Mouse (Mus musculus) embryonic facial prominence, embryonic 11.5 days (tissue): ENCODE measurements around the gene Olfr322. TPM values are rescaled to one million over a fixed set of nuclear protein-coding genes. Genes with fewer than 3 reads are reported as not detected.
"Not testable (repeated sequence)": the region's sequence is repeated elsewhere in the genome, so short reads cannot be mapped to it uniquely, and the experiment has no call there.

Source experiments
- ATAC-seq: fragments of 200-750 bp; cut with Nextera tagmentation; replicated peaks from 2 replicates; pipeline ENCODE4 v1.8.0; 2017; ENCODE audit warnings: low read depth; ENCODE audit not compliant: insufficient number of reproducible peaks, low FRiP score, low TSS enrichment
- DNase-seq: peaks from one replicate; pipeline ENCODE4 v3.0.0-alpha.2; 2015; ENCODE audit warnings: low spot score
- H3K27ac ChIP-seq: fragments of 300-500 bp; sonication (generic); replicated peaks from 2 replicates; pipeline ENCODE4 v1.5.1; 2014; ENCODE audit warnings: mild to moderate bottlenecking, low read depth, low read length, control low read depth
- H3K27me3 ChIP-seq: fragments of 300-500 bp; sonication (generic); 2 replicates; pipeline ENCODE4 v1.6.1; 2014; ENCODE audit warnings: mild to moderate bottlenecking, low read length, moderate library complexity, mixed read lengths; ENCODE audit not compliant: control insufficient read depth, insufficient read depth
- H3K36me3 ChIP-seq: fragments of 300-500 bp; sonication (generic); replicated peaks from 2 replicates; pipeline ENCODE4 v1.6.1; 2014; ENCODE audit warnings: low read depth, mild to moderate bottlenecking, low read length, moderate library complexity, mixed read lengths; ENCODE audit not compliant: control insufficient read depth, insufficient read depth
- H3K4me1 ChIP-seq: fragments of 300-500 bp; sonication (generic); 2 replicates; pipeline ENCODE4 v1.6.1; 2014; ENCODE audit warnings: low read length, mixed read lengths; ENCODE audit not compliant: control insufficient read depth, insufficient read depth
- H3K4me2 ChIP-seq: fragments of 300-500 bp; sonication (generic); 2 replicates; pipeline ENCODE4 v1.6.1; 2014; ENCODE audit warnings: low read depth, mild to moderate bottlenecking, control low read depth, low read length, moderate library complexity
- H3K4me3 ChIP-seq: fragments of 300-500 bp; sonication (generic); 2 replicates; pipeline ENCODE4 v1.5.1; 2014; ENCODE audit warnings: low read depth, low read length, control low read depth
- H3K9ac ChIP-seq: fragments of 300-500 bp; sonication (generic); replicated peaks from 2 replicates; pipeline ENCODE4 v1.6.1; 2014; ENCODE audit warnings: mild to moderate bottlenecking, control low read depth, low read length
- H3K9me3 ChIP-seq: fragments of 300-500 bp; sonication (generic); replicated peaks from 2 replicates; pipeline ENCODE4 v1.6.1; 2016; ENCODE audit warnings: mild to moderate bottlenecking, low read length, inconsistent platforms, mixed read lengths; ENCODE audit not compliant: control insufficient read depth
- WGBS: fragments of 180-500 bp; shearing (Covaris S2); extraction: QIAGEN DNeasy Blood & Tissue Kit; methylation state at CpG from one replicate; pipeline ENCODE4 v1.1.7; 2014; 5-methylcytosine and 5-hydroxymethylcytosine counted together
- polyA plus RNA-seq: library from polyadenylated mRNA; unstranded; fragments of >200 nt; fragmentation: Nextera tagmentation; extraction: Ambion mirVana; gene quantifications from 2 replicates; pipeline ENCODE4 v1.2.1, GENCODE M21; 2014

Gene Olfr322
- polyA plus RNA-seq, 1 experiment from 2014 or later = not detected

DNA sequence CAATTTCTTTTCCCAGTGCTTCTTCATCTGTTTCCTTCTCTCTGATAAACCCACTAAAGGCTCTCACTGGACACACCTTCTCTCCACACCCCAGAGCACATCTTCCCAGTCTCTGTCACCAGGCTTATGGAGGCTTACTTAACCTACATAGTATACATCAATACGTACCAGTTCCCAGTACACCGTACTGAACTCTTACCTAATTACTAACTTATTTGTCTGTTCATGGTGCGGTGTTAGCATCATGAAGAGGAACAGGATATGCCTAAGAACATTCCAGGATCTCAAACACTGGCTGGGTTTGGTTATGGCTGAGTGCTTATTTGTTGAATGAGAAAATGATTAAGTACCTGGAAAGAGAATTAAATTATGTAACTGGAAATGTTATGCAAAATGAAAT is 3.4 kb upstream of the Olfr322 start:
- ATAC-seq = no peak
- no peaks in the 10 kb centered on the region for H3K36me3 ChIP-seq
- no peaks in the 10 kb centered on the region for H3K4me1 ChIP-seq
- H3K4me2 ChIP-seq = no peak overlapping the region
- no peak overlapping the region for H3K27ac ChIP-seq
- H3K9ac ChIP-seq = no peak overlapping the region
- H3K9me3 ChIP-seq = no peaks in the 10 kb centered on the region
- H3K27me3 ChIP-seq = no peaks in the 10 kb centered on the region
- 88% methylated on average over 3 of the region's 3 CpGs for WGBS
- no peak overlapping the region for H3K4me3 ChIP-seq
- no peak for DNase-seq

DNA sequence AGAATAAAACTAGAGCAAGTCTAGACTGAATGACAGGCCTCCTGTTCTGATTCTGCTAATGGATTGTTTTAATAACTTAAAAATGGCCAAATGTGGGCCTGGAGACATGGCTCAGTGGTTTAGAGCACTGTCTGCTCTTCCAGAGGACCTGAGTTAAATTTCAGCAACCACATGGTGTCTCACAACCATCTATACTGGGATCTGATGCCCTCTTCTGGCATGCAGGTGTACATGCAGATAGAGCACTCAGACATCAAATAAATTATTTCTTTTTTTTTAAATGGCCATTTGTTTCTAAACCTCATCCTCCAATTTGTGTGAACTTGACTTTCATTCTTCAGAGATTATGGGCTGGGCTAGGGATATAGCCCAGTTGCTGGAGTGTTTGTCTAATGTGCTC is 10.7 kb downstream of the Olfr322 start:
- Histone ChIP-seq H3K27me3 (no peaks in the 10 kb centered on the region), H3K27ac (no peak overlapping the region), H3K36me3 (no peaks in the 10 kb centered on the region), H3K4me2 (no peak overlapping the region), H3K9me3 (no peaks in the 10 kb centered on the region), H3K4me1 (no peaks in the 10 kb centered on the region), H3K4me3 (no peak overlapping the region), H3K9ac (no peak overlapping the region)
- ATAC-seq (no peak), DNase-seq (no peak)

DNA sequence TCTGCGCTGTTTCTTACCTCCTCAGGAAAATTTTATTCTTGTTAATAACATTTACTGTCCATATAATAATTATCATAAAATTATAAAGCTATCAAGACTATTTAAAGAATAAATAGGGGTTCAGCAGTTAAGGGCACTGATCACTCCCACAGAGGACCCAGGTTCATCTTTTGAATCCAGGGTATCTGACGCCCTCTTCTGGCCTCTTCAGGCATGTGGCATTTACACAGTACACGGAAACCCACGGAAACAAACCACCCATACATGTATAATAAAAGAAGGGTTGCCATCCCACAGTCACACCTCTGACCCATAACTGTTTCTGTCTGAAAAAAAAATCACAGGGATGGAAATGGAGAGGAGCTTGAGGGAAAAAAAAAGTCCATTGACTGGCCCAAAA is 13.2 kb downstream of the Olfr322 start:
- Histone ChIP-seq H3K27me3 (no peaks in the 10 kb centered on the region), H3K4me3 (no peak overlapping the region), H3K9me3 (no peaks in the 10 kb centered on the region), H3K36me3 (no peaks in the 10 kb centered on the region), H3K4me1 (no peaks in the 10 kb centered on the region), H3K4me2 (no peak overlapping the region), H3K9ac (no peak overlapping the region), H3K27ac (no peak overlapping the region)
- ATAC-seq (no peak), DNase-seq (no peak)
- WGBS = 61% methylated on average over 4 of the region's 4 CpGs

DNA sequence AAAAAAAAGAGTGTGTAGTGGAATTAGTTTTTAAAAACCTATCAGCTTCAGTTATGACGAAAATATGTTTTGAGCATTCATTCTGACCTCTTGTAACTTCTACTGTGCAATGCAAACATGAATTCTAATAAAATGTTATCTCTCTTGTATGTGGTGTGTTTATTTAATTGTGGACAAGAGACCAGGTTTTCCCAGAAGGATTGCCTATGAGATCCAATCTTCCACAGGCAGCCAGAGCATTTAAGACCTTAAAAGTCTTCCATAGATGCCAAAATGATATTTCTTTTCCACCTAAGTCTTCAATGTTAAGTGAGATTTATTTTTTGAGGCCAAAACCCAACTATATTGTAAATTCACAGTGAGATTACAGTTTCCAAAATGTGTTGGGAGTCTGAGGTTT is 22.2 kb downstream of the Olfr322 start, which contains the start of gene Olfr320:
TSS of gene Olfr320 (plus strand) at position 301 of the 400 bp plus-strand sequence.
- H3K27ac ChIP-seq = no peak within 1 kb of the TSS
- H3K27me3 ChIP-seq = no peaks in the 10 kb centered on the region
- H3K4me3 ChIP-seq = no peak within 1 kb of the TSS
- H3K9ac ChIP-seq = no peak within 1 kb of the TSS
- H3K36me3 ChIP-seq = no peaks in the 10 kb centered on the region
- H3K4me1 ChIP-seq = no peaks in the 10 kb centered on the region
- no peak for ATAC-seq
- H3K4me2 ChIP-seq = no peak within 1 kb of the TSS
- DNase-seq = no peak
- whole genome bisulfite sequencing = 79% methylated on average over 1 of the region's 1 CpGs
- H3K9me3 ChIP-seq = no peaks in the 10 kb centered on the region

DNA sequence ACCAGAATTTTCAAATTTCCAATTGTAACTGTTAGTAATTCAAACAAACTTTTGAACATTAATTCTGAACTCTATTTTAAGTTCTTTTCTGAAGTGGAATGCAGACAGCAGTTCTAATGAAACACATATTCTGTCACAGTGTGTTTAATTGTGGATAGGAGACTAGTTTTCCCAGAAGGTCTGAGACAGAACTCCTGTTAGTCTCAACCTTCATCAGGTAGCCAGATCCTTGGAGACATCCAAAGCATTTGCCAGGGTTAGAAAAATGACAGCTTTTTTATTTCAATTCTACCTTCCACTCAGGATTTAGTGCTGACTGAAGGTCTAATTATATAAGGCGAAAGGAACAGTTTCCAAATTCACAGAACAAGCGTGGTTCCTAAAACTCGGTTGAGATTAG is 40.3 kb downstream of the Olfr322 start, which contains the start of gene Olfr319:
TSS of gene Olfr319 (plus strand) at position 301 of the 400 bp plus-strand sequence.
- no peak within 1 kb of the TSS for H3K27ac ChIP-seq
- ATAC-seq (no peak), DNase-seq (no peak)
- no peak within 1 kb of the TSS for H3K9ac ChIP-seq
- H3K36me3 ChIP-seq = no peaks in the 10 kb centered on the region
- H3K9me3 ChIP-seq = no peaks in the 10 kb centered on the region
- H3K27me3 ChIP-seq = no peaks in the 10 kb centered on the region
- H3K4me2 ChIP-seq = no peak within 1 kb of the TSS
- no peaks in the 10 kb centered on the region for H3K4me1 ChIP-seq
- WGBS = 83% methylated on average over 3 of the region's 3 CpGs
- H3K4me3 ChIP-seq = no peak within 1 kb of the TSS

DNA sequence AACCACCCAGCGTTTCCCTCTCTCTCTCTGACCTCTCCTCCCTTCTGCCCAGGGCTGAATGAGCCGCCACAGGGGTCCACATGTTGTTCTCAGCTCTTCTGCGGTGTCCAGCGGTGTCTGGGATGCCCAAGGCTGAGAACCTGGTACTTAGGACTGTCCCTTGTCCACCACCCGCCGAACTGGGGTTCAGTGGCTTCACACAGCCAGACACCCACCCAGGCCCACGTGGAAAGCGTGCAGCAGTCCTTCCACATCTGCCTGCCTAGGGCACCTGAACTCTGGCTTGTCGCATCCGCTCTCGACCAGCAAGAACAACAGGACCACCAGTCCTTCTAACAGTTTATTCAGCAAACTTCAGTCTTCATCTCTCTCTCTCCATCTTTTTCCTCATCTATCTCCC is 50.5 kb downstream of the Olfr322 start:
- no peaks in the 10 kb centered on the region for H3K27me3 ChIP-seq
- no peak for ATAC-seq

DNA sequence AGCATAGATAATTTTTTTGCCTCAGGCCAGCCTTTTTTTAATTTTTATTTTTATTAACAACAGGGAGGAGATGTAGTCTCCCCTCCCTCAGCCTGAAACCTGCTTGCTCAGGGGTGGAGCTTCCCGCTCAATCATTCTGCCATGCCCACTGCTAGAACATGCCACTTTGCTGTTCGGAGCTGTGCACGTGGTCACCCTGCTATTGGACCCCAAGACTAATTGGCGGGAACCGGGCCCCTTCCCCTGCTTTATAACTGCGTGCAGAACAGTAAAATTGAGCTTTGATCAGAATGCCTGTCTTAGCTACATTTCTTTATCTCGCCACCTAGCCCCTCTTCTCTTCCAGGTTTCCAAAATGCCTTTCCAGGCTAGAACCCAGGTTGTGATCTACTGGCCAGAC is 59.1 kb downstream of the Olfr322 start:
- DNase-seq, H3K36me3 ChIP-seq, ATAC-seq, H3K9me3 ChIP-seq, H3K4me3 ChIP-seq, H3K27ac ChIP-seq, H3K4me2 ChIP-seq, H3K27me3 ChIP-seq, H3K9ac ChIP-seq, H3K4me1 ChIP-seq: not testable (repeated sequence)
- WGBS = 90% methylated on average over 6 of the region's 7 CpGs

More for the DNA sequence above, 50.5 kb downstream of the Olfr322 start:
- no peak overlapping the region for H3K27ac ChIP-seq
- H3K4me3 ChIP-seq = no peak overlapping the region
- no peak overlapping the region for H3K9ac ChIP-seq
- 80% methylated on average over 11 of the region's 11 CpGs for WGBS
- H3K36me3 ChIP-seq = no peaks in the 10 kb centered on the region
- DNase-seq = no peak
- no peaks in the 10 kb centered on the region for H3K4me1 ChIP-seq
- H3K9me3 ChIP-seq = no peaks in the 10 kb centered on the region
- no peak overlapping the region for H3K4me2 ChIP-seq
